33 mouse cellular contexts compared by ENCODE assay signal in the genomic region with DNA sequence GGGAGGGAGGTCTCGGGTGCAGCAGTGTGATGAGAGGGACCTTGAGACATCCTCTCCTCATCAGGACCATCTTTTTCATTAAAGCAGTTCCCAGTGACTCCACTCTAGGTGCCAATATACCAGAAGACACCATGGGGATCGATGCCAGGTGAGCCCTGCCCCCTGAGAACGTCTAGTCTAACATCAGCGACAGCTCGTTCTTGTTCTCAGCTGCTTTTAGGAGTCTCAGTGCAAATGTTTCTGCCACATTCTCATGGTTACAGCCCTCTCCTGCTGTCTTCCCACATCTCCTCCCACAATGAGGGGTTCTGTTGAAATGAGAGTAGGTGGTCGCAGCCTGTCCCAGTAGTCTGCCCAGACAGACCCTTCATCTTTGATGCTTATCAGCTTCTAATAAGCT. TPM values are rescaled to one million over a fixed set of nuclear protein-coding genes. Genes with fewer than 3 reads are reported as not detected.
A peak's percentile ranks its signal among the peaks of the same experiment; 100 is the strongest.
DNase-seq lines count a peak whose midpoint lies in the region; ATAC-seq and TF ChIP-seq lines count a peak whose summit lies in the region.
"Had no signal": no experiment of that assay in that cellular context is flagged by ENCODE, and none has a peak within 500 bp of the region (broad histone marks: within the 10 kb centered on the region; RNA-seq: fewer than 3 reads in every experiment).

No protein-coding gene starts in this region.

- no peaks in the 10 kb centered on the region for H3K9me3 ChIP-seq in hindbrain, embryonic 13.5 days
- no peaks in the 10 kb centered on the region for H3K9me3 ChIP-seq in hindbrain, embryonic 11.5 days (ENCODE audit: control insufficient read depth, low read length)
- H3K9me3 ChIP-seq in midbrain, embryonic 16.5 days (replicated peaks; ENCODE audit: control insufficient read depth, low read length, poor library complexity, severe bottlenecking) = no peaks in the 10 kb centered on the region
- H3K9me3 ChIP-seq: embryonic facial prominence, embryonic 13.5 days; G1E; heart, embryonic 15.5 days; limb, embryonic 10.5 days; liver, embryonic 15.5 days; lung, embryonic 15.5 days had no signal

- 82% methylated on average over 6 of the region's 6 CpGs for WGBS in hindbrain, embryonic 13.5 days
- WGBS in hindbrain, embryonic 11.5 days = 85% methylated on average over 6 of the region's 6 CpGs
- 79% methylated on average over 6 of the region's 6 CpGs for WGBS in midbrain, embryonic 16.5 days

- H3K4me3 ChIP-seq in hindbrain, embryonic 13.5 days = no peak overlapping the region
- no peak overlapping the region for H3K4me3 ChIP-seq in hindbrain, embryonic 11.5 days (ENCODE audit: low read depth, low read length)
- H3K4me3 ChIP-seq in cortical plate, adult 2 months (ENCODE audit: insufficient read depth, low read length) = no peak overlapping the region
- no peak overlapping the region for H3K4me3 ChIP-seq in midbrain, embryonic 16.5 days (ENCODE audit: low read depth, low read length)
- H3K4me3 ChIP-seq: embryonic facial prominence, embryonic 13.5 days; erythroblast, embryonic 14.5 days; heart, embryonic 15.5 days; limb, embryonic 10.5 days; liver, embryonic 15.5 days; lung, embryonic 15.5 days had no signal

- no peak for TF ChIP-seq CTCF in cortical plate, adult 2 months (IDR thresholded peaks at IDR 0.05; ENCODE audit: extremely low read depth, insufficient read depth, low read length)

- no peaks in the 10 kb centered on the region for H3K27me3 ChIP-seq in hindbrain, embryonic 13.5 days
- H3K27me3 ChIP-seq in hindbrain, embryonic 11.5 days (ENCODE audit: control insufficient read depth, insufficient read depth, low read length) = no peaks in the 10 kb centered on the region
- H3K27me3 ChIP-seq in midbrain, embryonic 16.5 days (ENCODE audit: control insufficient read depth, insufficient read depth, low read depth, low read length) = no peaks in the 10 kb centered on the region
- H3K27me3 ChIP-seq: embryonic facial prominence, embryonic 13.5 days; heart, embryonic 15.5 days; lung, embryonic 15.5 days had no signal

- H3K9ac ChIP-seq in hindbrain, embryonic 13.5 days = no peak overlapping the region
- no peak overlapping the region for H3K9ac ChIP-seq in hindbrain, embryonic 11.5 days (ENCODE audit: low read depth, low read length)
- no peak overlapping the region for H3K9ac ChIP-seq in midbrain, embryonic 16.5 days (ENCODE audit: low read depth, low read length)
- H3K9ac ChIP-seq: embryonic facial prominence, embryonic 13.5 days; heart, embryonic 15.5 days; liver, embryonic 15.5 days; lung, embryonic 15.5 days had no signal

- peaks cover 96% of the 10 kb centered on the region for H3K4me1 ChIP-seq in hindbrain, embryonic 13.5 days (replicated peaks)
- peaks cover 17% of the 10 kb centered on the region for H3K4me1 ChIP-seq in hindbrain, embryonic 11.5 days (replicated peaks; ENCODE audit: control insufficient read depth, insufficient read depth, low read length)
- peaks cover 55% of the 10 kb centered on the region for H3K4me1 ChIP-seq in cortical plate, adult 2 months (ENCODE audit: control insufficient read depth, insufficient read depth, low read length)
- H3K4me1 ChIP-seq in midbrain, embryonic 16.5 days (ENCODE audit: control insufficient read depth, insufficient read depth, low read length) = peaks cover 70% of the 10 kb centered on the region
- H3K4me1 ChIP-seq: limb, embryonic 10.5 days; lung, embryonic 15.5 days had no signal

- peak overlapping the region; percentile 56 for H3K27ac ChIP-seq in hindbrain, embryonic 13.5 days
- H3K27ac ChIP-seq in hindbrain, embryonic 11.5 days (ENCODE audit: low read depth, low read length) = no peak overlapping the region
- peak overlapping the region; percentile 96 for H3K27ac ChIP-seq in cortical plate, adult 2 months (ENCODE audit: insufficient read depth, low read length)
- H3K27ac ChIP-seq in midbrain, embryonic 16.5 days (ENCODE audit: low read length) = peak overlapping the region; percentile 97
- H3K27ac ChIP-seq: embryonic facial prominence, embryonic 13.5 days; heart, embryonic 15.5 days; limb, embryonic 10.5 days; liver, embryonic 15.5 days; lung, embryonic 15.5 days had no signal

- DNase-seq in hindbrain, embryonic 11.5 days (ENCODE audit: low spot score) = no peak
- peak; percentile 57 for DNase-seq in layer of hippocampus, adult 9-11 months
- DNase-seq in layer of hippocampus, postnatal 10 days (ENCODE audit: low spot score in 2 of 2) = no peak
- DNase-seq in urinary bladder, postnatal 10 days (ENCODE audit: low spot score) = no peak
- no peak for DNase-seq in kidney, adult 11 months
- DNase-seq: cerebellum, adult 11-12 months; heart, postnatal 36 days; kidney, adult 8-10 months; kidney, postnatal 10 days; liver; lung, postnatal 4 days; right cerebral cortex, postnatal 14 days had no signal

- no peak for TF ChIP-seq POLR2A in cortical plate, adult 2 months (IDR thresholded peaks at IDR 0.05; ENCODE audit: extremely low read depth, insufficient read depth, low read length)

- ATAC-seq in hindbrain, embryonic 13.5 days (ENCODE audit: low FRiP score) = no peak
- ATAC-seq in hindbrain, embryonic 11.5 days (ENCODE audit: low FRiP score) = no peak
- ATAC-seq in midbrain, embryonic 16.5 days = no peak
- ATAC-seq: Patski had no signal

- no peaks in the 10 kb centered on the region for H3K36me3 ChIP-seq in hindbrain, embryonic 13.5 days
- H3K36me3 ChIP-seq in hindbrain, embryonic 11.5 days (ENCODE audit: control insufficient read depth, insufficient read depth, low read length) = no peaks in the 10 kb centered on the region
- no peaks in the 10 kb centered on the region for H3K36me3 ChIP-seq in midbrain, embryonic 16.5 days (ENCODE audit: control insufficient read depth, insufficient read depth, low read length)
- H3K36me3 ChIP-seq: embryonic facial prominence, embryonic 13.5 days; G1E; heart, embryonic 15.5 days; limb, embryonic 10.5 days; liver, embryonic 15.5 days; lung, embryonic 15.5 days had no signal

- no peak overlapping the region for H3K4me2 ChIP-seq in hindbrain, embryonic 13.5 days
- no peak overlapping the region for H3K4me2 ChIP-seq in hindbrain, embryonic 11.5 days (replicated peaks; ENCODE audit: low read depth, low read length)
- no peak overlapping the region for H3K4me2 ChIP-seq in midbrain, embryonic 16.5 days (ENCODE audit: low read length)
- H3K4me2 ChIP-seq: embryonic facial prominence, embryonic 13.5 days; heart, embryonic 15.5 days; liver, embryonic 15.5 days; lung, embryonic 15.5 days had no signal

RNA-seq across cellular contexts. Expression of a gene that starts 38.2 kb away (rescaled TPM):
- polyA plus RNA-seq in hindbrain, embryonic 13.5 days (2015; fragmentation: Nextera tagmentation; extraction: Ambion mirVana) = 173 and 185 TPM in 2 replicates
- polyA plus RNA-seq in hindbrain, embryonic 11.5 days (2014; fragmentation: Nextera tagmentation; extraction: Ambion mirVana) = 67.2 and 68.4 TPM in 2 replicates
- 100 to 1,000 TPM; 197 to 202 TPM for total RNA-seq in layer of hippocampus, postnatal 10 days (2021)
- polyA plus RNA-seq in cortical plate, adult 2 months (2012; rRNA removed) = 121 and 124 TPM in 2 replicates
- 166 and 197 TPM in 2 replicates for polyA plus RNA-seq in midbrain, embryonic 16.5 days (2015; fragmentation: Nextera tagmentation; extraction: Ambion mirVana)
- total RNA-seq: CH12.LX had no signal

RNA-seq across cellular contexts. Expression of a gene that starts 50.8 kb away (rescaled TPM):
- not detected in 2 replicates for polyA plus RNA-seq in hindbrain, embryonic 13.5 days (2015; fragmentation: Nextera tagmentation; extraction: Ambion mirVana)
- polyA plus RNA-seq in hindbrain, embryonic 11.5 days (2014; fragmentation: Nextera tagmentation; extraction: Ambion mirVana) = not detected in 2 replicates
- not detected for total RNA-seq in layer of hippocampus, postnatal 10 days (2021)
- 0.35 TPM in 1 of 2 replicates, not detected in the other for polyA plus RNA-seq in cortical plate, adult 2 months (2012; rRNA removed)
- polyA plus RNA-seq in midbrain, embryonic 16.5 days (2015; fragmentation: Nextera tagmentation; extraction: Ambion mirVana) = not detected in 2 replicates
- total RNA-seq: adrenal gland, adult 18-20 months; adrenal gland, postnatal 4 days; CH12.LX; G1E; gastrocnemius, adult 8-10 months; heart, postnatal 36 days; layer of hippocampus, adult 18-20 months; megakaryocyte-erythroid progenitor cell, adult 5-6 weeks had no signal
- polyA plus RNA-seq: embryonic facial prominence, embryonic 13.5 days; erythroblast, embryonic 14.5 days; frontal cortex, adult 2 months; G1E; gonadal fat pad, adult 2 months; heart, embryonic 15.5 days; intestine, embryonic 14.5 days; limb, embryonic 10.5 days; liver, embryonic 15.5 days; lung, embryonic 15.5 days; Patski; thymus, postnatal 0 days had no signal
